Mouse (Mus musculus): Measurements from ENCODE around the gene Reep3. TPM values are rescaled to one million over a fixed set of nuclear protein-coding genes. Genes with fewer than 3 reads are reported as not detected.

The Reep3 gene
- polyA plus RNA-seq, 1 experiment = 22.6 TPM

DNA sequence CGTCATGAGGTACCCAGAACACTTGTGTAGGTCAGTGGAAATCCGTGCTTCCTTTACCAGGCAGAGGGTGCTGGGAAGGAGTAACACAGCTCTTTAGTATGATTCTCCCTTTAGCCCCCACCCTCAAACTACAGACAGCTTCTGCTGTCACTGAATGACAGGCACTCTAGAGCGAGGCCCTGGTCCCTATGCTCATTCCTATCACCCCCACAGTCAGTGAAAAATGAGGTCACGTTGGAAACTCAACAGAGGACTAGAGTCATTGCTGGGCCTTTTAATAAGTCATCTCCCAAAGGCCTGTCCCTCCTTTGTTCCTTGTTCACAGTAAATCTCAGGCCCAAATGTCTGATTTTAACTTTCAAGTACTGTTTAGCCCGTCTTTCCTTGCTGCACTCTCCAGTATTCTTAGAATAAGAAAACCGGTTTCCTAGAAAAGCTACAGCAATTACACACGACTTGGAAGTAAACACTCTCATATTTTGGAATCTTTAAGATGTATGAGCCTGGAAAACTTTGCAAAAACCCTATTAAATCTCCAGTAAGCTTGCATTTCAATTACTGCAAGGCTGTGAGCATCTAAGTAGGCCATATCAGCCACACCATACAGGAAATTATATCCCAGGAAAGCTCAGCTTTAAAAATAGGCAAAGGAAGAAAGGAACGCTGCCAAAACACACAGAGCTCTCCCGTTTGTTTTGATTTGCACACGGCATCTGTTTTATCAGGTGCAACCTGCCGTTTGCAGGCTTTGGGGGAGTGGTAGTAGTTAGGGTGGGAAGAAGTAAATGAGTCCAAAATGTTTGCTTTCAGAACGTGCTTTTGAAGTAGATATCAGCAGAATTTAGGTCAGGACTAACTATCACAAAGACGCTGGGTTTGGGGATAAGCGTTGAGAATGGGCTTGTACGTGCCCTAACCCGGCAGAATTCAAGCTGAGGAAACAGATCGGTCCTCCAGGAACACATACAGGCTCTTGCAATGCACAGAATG lies 40.6 kb downstream of the Reep3 start:
- peak in 1 of 2 experiments; percentile 52 for DNase-seq (ENCODE audit: extremely low spot score in 1 of 2, low spot score in 1 of 2)

DNA sequence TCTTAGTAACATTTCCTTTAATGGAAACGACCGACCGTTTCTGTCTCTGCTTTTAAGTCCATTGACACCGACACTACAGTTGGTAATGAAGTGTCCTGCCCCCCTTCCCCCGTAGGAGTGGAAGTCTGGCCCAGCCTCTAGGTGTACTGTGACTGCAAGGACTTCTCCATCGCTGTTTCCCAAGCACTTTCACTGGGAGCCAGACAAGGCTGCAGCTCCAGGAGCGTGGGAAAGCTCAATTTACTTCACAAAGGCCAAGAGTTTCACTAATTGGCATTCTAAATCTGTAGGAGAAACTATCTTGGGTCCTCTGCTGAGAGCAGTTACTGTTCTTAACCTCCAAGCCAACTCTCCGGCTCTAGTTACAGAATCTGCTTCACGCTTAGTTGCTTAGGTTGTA lies 43.3 kb downstream of the Reep3 start:
- DNase-seq (ENCODE audit: extremely low spot score in 1 of 2, low spot score in 1 of 2) = no peak

GRCm38 (mm10) chr10:67052429-67052828 lies 44.3 kb downstream of the Reep3 start:
- no peak for DNase-seq (ENCODE audit: extremely low spot score in 1 of 2, low spot score in 1 of 2)

GRCm38 (mm10) chr10:67051466-67051865 lies 45.3 kb downstream of the Reep3 start:
- no peak for DNase-seq (ENCODE audit: extremely low spot score in 1 of 2, low spot score in 1 of 2)

GRCm38 (mm10) chr10:67050766-67051165 lies 46.0 kb downstream of the Reep3 start:
- DNase-seq (ENCODE audit: extremely low spot score in 1 of 2, low spot score in 1 of 2) = no peak

GRCm38 (mm10) chr10:67049621-67050020 lies 47.1 kb downstream of the Reep3 start:
- no peak for DNase-seq (ENCODE audit: extremely low spot score in 1 of 2, low spot score in 1 of 2)

- no peak for DNase-seq (ENCODE audit: extremely low spot score in 1 of 2, low spot score in 1 of 2)
Observed at GRCm38 (mm10) chr10:67048871-67049615, 47.7 kb downstream of the Reep3 start.

DNA sequence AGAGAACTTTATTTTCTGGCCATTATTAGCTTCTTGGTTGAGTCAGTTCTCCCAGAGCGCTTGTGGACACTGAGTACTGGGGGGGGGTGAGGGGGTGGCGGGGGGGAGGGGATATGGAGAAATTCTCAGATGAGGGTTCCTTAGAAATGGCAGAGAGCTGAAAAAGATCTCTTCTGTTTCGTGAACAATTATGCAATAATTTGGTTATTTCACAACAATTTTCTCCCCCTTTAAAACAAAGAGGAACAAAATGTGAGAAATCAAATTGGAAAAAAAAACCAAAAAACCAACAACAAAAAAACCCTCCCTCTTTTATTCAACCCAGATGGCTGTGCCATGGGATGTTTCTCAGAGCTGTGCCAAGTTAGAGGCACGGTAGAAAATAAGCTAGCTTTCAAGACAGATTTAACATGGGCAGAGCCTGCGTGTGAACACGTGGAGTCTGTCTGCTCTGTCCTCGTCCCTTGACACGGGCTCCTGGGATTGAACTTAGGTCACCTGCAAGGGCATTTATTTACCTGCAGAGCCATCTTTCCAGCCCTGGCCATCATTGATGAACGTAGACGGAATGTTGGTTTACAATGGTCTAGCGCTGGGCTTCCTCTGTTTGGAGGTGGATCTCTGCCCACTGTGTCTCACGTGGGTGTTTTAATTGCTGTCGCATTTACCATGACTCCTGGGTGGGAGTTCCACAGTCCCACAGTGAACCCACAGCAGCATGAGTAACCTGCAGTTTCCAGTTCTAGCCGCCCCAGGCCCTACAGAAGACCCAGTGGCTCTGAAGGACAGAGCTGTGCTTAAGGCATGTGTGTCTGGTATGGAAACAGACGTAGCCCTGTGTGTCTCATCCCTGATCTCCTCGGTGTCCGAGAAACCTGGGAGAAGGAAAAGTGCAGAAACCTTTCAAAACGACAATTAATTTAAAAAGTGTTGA lies 48.8 kb downstream of the Reep3 start:
- DNase-seq (ENCODE audit: extremely low spot score in 1 of 2, low spot score in 1 of 2) = no peak

- DNase-seq (ENCODE audit: extremely low spot score in 1 of 2, low spot score in 1 of 2) = no peak
Observed at GRCm38 (mm10) chr10:67045192-67045899, 51.4 kb downstream of the Reep3 start.

GRCm38 (mm10) chr10:67044346-67044745 lies 52.4 kb downstream of the Reep3 start:
- no peak for DNase-seq (ENCODE audit: extremely low spot score in 1 of 2, low spot score in 1 of 2)

- no peak for DNase-seq (ENCODE audit: extremely low spot score in 1 of 2, low spot score in 1 of 2)
Observed at GRCm38 (mm10) chr10:67043236-67043635, 53.5 kb downstream of the Reep3 start.

GRCm38 (mm10) chr10:67040410-67040809 lies 56.3 kb downstream of the Reep3 start:
- no peak for DNase-seq (ENCODE audit: extremely low spot score in 1 of 2, low spot score in 1 of 2)

DNA sequence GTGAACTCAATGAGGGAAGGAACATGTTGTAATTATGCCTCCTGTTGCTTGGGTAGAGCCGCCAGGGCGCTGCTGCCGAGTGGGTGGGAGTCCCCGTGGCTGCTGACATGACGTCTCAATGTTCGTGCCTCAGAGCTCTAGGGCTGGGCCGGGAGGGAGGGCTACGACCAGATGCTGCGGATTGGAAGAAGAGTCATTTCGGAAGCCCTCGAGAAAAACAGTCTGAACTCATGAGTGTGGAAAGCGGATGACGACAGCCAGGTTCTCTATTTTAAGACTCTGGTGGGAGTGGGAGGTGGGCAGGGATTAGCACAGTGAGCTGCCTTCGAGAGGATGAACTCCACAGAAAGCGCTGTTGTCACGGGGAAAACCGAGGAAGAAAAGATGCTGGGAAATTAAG lies 57.7 kb downstream of the Reep3 start:
- DNase-seq (ENCODE audit: extremely low spot score in 1 of 2, low spot score in 1 of 2) = peak; percentile 70 to 84

- DNase-seq (ENCODE audit: extremely low spot score in 1 of 2, low spot score in 1 of 2) = no peak
Observed at GRCm38 (mm10) chr10:67036542-67036941, 60.2 kb downstream of the Reep3 start.

GRCm38 (mm10) chr10:67036141-67036540 lies 60.6 kb downstream of the Reep3 start:
- DNase-seq (ENCODE audit: extremely low spot score in 1 of 2, low spot score in 1 of 2) = no peak

DNA sequence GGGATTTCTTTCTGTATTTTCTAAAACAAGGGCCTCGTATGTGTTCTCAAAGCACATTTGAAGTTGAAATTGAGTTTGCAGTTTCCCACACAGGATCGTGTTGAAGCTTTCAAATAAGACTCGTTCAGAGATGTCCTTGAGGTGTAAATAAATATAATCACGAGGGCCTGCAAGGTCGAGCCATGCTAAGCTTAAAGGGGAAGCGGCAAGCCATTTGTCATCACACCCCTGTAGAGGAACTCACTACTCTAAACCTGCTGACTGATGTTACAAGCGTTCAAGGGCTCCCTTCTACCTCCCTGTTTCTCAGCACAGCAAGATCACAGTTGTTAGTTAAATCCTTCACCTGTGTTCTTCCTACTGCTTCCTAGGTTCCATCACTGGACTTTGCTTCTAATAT lies 65.6 kb downstream of the Reep3 start:
- DNase-seq (ENCODE audit: extremely low spot score in 1 of 2, low spot score in 1 of 2) = no peak

DNA sequence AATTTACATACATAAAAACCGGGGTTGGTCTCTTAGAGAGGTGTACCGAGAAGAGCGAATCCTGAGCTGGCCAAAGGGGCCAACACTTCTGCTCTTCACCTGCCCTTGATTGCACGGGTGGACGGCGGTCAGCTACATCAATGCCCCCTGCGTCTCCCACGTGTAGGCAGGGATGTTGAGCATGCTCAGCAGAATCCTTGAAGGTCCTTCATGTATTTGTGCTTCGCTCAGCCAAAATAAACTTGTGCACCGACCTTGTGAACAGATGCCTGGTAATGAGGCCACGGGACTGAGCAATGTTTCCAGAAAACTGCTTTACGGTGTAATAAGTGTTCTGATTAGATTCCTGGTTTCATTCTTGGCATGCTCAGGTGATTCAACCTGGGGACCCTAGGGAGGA lies 67.4 kb downstream of the Reep3 start:
- DNase-seq (ENCODE audit: extremely low spot score in 1 of 2, low spot score in 1 of 2) = no peak

DNA sequence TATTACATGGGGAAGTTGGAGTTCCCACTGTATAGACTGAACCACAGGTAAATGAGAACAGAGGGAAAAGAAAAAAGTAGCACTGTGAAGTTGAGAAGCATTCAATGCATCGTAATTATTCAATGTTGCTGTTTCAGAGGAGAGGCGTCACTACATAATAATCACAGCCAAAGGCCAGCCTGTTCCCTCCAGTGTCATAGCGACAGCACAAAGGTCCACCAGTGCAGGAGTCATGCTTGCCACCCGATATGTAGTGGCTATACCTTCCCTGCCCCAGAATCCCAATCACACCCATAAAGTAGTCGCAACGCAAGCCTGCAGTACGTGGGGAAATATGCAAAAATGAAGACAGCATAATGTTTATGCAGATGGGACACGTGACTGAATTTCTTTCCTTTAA lies 70.4 kb downstream of the Reep3 start:
- DNase-seq (ENCODE audit: extremely low spot score in 1 of 2, low spot score in 1 of 2) = no peak

DNA sequence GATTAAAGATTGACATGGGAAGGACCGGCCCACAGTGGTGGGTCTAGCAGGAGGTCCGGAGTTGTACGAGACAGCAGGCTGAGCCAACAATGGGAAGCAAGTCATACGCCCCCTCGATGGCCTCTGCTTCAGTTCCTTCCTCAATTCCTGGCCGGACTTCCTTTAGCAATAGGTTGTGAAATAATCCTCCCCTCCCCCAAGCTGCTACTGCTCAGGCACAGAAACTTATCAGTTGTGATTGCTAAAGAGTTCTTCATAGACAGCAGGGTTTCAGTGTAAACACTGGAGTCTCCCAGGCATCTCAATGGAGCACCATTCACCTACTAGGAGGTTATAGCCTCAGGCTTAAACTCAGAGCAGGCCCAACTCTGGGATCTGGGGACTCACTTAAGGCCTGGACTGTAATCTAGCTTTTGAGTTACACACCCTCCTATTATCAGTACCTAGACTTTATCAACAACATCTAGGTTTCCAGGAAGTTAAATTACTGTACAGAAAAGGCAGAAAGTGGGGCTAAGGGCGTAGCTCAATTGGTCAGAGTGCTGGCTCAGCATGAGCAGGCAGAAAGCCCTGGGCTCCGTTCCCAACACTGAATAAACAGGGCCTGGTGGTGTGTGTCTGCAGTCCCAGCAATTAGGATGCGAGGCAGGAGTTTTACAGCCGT lies 71.0 kb downstream of the Reep3 start:
- peak; percentile 44 to 61 for DNase-seq (ENCODE audit: extremely low spot score in 1 of 2, low spot score in 1 of 2)
